Mouse (Mus musculus): ENCODE measurements around the gene Jmjd6.

DNA sequence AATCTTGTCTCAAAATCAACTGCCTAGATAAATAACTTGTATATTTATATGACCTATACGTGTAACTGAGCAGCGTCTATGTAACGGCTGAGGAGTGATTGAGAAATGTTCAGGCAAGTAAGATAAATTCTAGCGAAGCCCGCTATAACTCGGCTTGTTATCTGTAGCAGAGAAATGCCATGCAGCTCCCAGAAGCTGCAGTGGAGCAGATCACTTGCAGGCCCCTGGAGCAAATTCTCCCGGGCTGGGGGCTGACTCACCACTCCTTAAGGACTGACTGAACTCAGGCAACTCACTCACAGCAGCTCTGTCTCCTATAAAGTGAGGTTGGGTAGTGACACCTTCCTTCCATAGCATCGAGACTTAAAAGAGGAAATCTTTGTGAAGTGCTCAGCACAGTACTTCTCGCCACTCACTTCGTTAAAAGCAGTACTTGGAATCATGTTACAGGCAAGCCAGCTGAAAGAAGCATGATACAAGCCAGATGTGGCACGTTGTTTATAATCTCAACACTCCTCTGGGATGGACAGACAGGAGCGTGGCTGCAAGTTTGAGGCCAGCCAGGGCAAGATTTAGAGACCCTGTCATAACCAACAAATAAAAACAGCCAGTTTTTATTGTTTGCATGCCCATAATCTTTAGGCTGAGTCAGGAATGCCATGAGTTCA is 14.1 kb upstream of the Jmjd6 start:
- TF ChIP-seq CTCF (IDR thresholded peaks at IDR 0.05; ENCODE audit: control insufficient read depth, insufficient read depth, insufficient replicate concordance, low read depth, low read length) (no peak), POLR2A (IDR thresholded peaks at IDR 0.05; ENCODE audit: control insufficient read depth, low read depth, low read length) (no peak)

Measured in testis, adult 2 months (tissue).